Mouse (Mus musculus): ENCODE measurements at regions not wholly inside any gene's neighbourhood (a gene's known extent, or its start where the extent isn't known, plus 50 kb on each side); places are given as distances from the start of the nearest gene placed in this dataset.
"Not testable (repeated sequence)": the region's sequence is repeated elsewhere in the genome, so short reads cannot be mapped to it uniquely, and the experiment has no call there.

GRCm38 (mm10) chr11:40536236-40536765 is 158.7 kb downstream of the Mat2b start:
- no peak for DNase-seq (ENCODE audit: low spot score in 2 of 2)

GRCm38 (mm10) chr11:40510325-40511239 is 184.4 kb downstream of the Mat2b start:
- no peak for DNase-seq (ENCODE audit: low spot score in 2 of 2)

- DNase-seq (ENCODE audit: low spot score in 2 of 2), result no peak
Observed at GRCm38 (mm10) chr11:40491599-40491998, 203.4 kb downstream of the Mat2b start.

- not testable (repeated sequence) for DNase-seq (ENCODE audit: low spot score in 2 of 2)
Observed at GRCm38 (mm10) chr11:40478171-40478570, 216.8 kb downstream of the Mat2b start.

- DNase-seq (ENCODE audit: low spot score in 2 of 2), result no peak
Observed at GRCm38 (mm10) chr11:40477294-40477693, 217.7 kb downstream of the Mat2b start.

- DNase-seq (ENCODE audit: low spot score in 2 of 2), result no peak
Observed at GRCm38 (mm10) chr11:40469080-40469705, 225.8 kb downstream of the Mat2b start.

- no peak for DNase-seq (ENCODE audit: low spot score in 2 of 2)
Observed at GRCm38 (mm10) chr11:40456571-40456970, 238.4 kb downstream of the Mat2b start.

GRCm38 (mm10) chr11:40454994-40455393 is 240.0 kb downstream of the Mat2b start:
- not testable (repeated sequence) for DNase-seq (ENCODE audit: low spot score in 2 of 2)

- no peak for DNase-seq (ENCODE audit: low spot score in 2 of 2)
Observed at GRCm38 (mm10) chr11:40446846-40447245, 248.2 kb downstream of the Mat2b start.

GRCm38 (mm10) chr11:40434002-40434401 is 261.0 kb downstream of the Mat2b start:
- DNase-seq (ENCODE audit: low spot score in 2 of 2), result no peak

- no peak for DNase-seq (ENCODE audit: low spot score in 2 of 2)
Observed at GRCm38 (mm10) chr11:40428858-40429257, 266.1 kb downstream of the Mat2b start.

GRCm38 (mm10) chr11:40424316-40424715 is 270.7 kb downstream of the Mat2b start:
- no peak for DNase-seq (ENCODE audit: low spot score in 2 of 2)

GRCm38 (mm10) chr11:40407571-40407970 is 287.4 kb downstream of the Mat2b start:
- no peak for DNase-seq (ENCODE audit: low spot score in 2 of 2)

GRCm38 (mm10) chr11:40402249-40402648 is 292.8 kb downstream of the Mat2b start:
- DNase-seq (ENCODE audit: low spot score in 2 of 2), result no peak

- no peak for DNase-seq (ENCODE audit: low spot score in 2 of 2)
Observed at GRCm38 (mm10) chr11:40397453-40398104, 297.4 kb downstream of the Mat2b start.

GRCm38 (mm10) chr11:40395331-40395730 is 299.7 kb downstream of the Mat2b start:
- no peak for DNase-seq (ENCODE audit: low spot score in 2 of 2)

- DNase-seq (ENCODE audit: low spot score in 2 of 2), result no peak
Observed at GRCm38 (mm10) chr11:40394864-40395266, 300.1 kb downstream of the Mat2b start.

GRCm38 (mm10) chr11:40394283-40394758 is 300.7 kb downstream of the Mat2b start:
- no peak for DNase-seq (ENCODE audit: low spot score in 2 of 2)

- no peak for DNase-seq (ENCODE audit: low spot score in 2 of 2)
Observed at GRCm38 (mm10) chr11:40380696-40381095, 314.3 kb downstream of the Mat2b start.

- DNase-seq (ENCODE audit: low spot score in 2 of 2), result no peak
Observed at GRCm38 (mm10) chr11:40371696-40372095, 323.3 kb downstream of the Mat2b start.

- DNase-seq (ENCODE audit: low spot score in 2 of 2), result no peak
Observed at GRCm38 (mm10) chr11:40366573-40366972, 328.4 kb downstream of the Mat2b start.

All from urinary bladder, postnatal 4 days (tissue).